28 mouse cellular contexts compared by ENCODE assay signal in genomic region chr1:74370040-74370439, GRCm38 (mm10). TPM values are rescaled to one million over a fixed set of nuclear protein-coding genes. Genes with fewer than 3 reads are reported as not detected.
DNase-seq lines count a peak whose midpoint lies in the region; ATAC-seq lines count a peak whose summit lies in the region.
"Had no signal": no experiment of that assay in that cellular context is flagged by ENCODE, and none has a peak within 500 bp of the region (broad histone marks: within the 10 kb centered on the region; RNA-seq: fewer than 3 reads in every experiment).

No protein-coding gene starts in this region.

- H3K36me3 ChIP-seq in heart, embryonic 13.5 days = no peaks in the 10 kb centered on the region
- H3K36me3 ChIP-seq: embryonic facial prominence, embryonic 13.5 days; embryonic facial prominence, embryonic 15.5 days; forebrain, embryonic 10.5 days; forebrain, embryonic 12.5 days; G1E had no signal

- DNase-seq in heart, postnatal 36 days = no peak
- peak; percentile 26 for DNase-seq in A20 (ENCODE audit: low read depth, low spot score)
- DNase-seq in ZHBTc4 (ENCODE audit: low read depth, low spot score) = peak; percentile 57
- DNase-seq in T-cell, adult 2 months (ENCODE audit: low spot score) = no peak
- no peak for DNase-seq in thymus, postnatal 25 days
- DNase-seq: adrenal gland, adult 8-10 months; adrenal gland, postnatal 14 days; adrenal gland, postnatal 36 days; cerebellum, adult 11 months; cerebellum, adult 18-20 months; cerebellum, adult 8-10 months; cerebellum, adult 9-11 months; cerebellum, postnatal 14 days; cerebellum, postnatal 36 days; embryo, embryonic 11 days had no signal

- H3K27me3 ChIP-seq in heart, embryonic 13.5 days (replicated peaks) = 0 out of 2 replicates have a peak, but pooled peaks cover under 1% of the 10 kb centered on the region
- H3K27me3 ChIP-seq: embryonic facial prominence, embryonic 13.5 days; embryonic facial prominence, embryonic 15.5 days; Patski had no signal

- 40% methylated on average over 4 of the region's 4 CpGs for WGBS in heart, embryonic 13.5 days

- H3K9ac ChIP-seq in heart, embryonic 13.5 days = 0 out of 2 replicates have a peak overlapping the region, but pooled peaks have one; percentile 10
- H3K9ac ChIP-seq: embryonic facial prominence, embryonic 13.5 days; embryonic facial prominence, embryonic 15.5 days; forebrain, embryonic 12.5 days had no signal

- no peak overlapping the region for H3K4me2 ChIP-seq in heart, embryonic 13.5 days
- H3K4me2 ChIP-seq: embryonic facial prominence, embryonic 13.5 days; embryonic facial prominence, embryonic 15.5 days; forebrain, embryonic 12.5 days had no signal

- intact Hi-C loops in heart, postnatal 36 days (cut with DNase I) = no loop called here

- no peaks in the 10 kb centered on the region for H3K9me3 ChIP-seq in heart, embryonic 13.5 days
- H3K9me3 ChIP-seq: embryonic facial prominence, embryonic 13.5 days; embryonic facial prominence, embryonic 15.5 days; forebrain, embryonic 10.5 days; forebrain, embryonic 12.5 days; G1E had no signal

- no peak overlapping the region for H3K4me3 ChIP-seq in heart, embryonic 13.5 days
- H3K4me3 ChIP-seq: embryonic facial prominence, embryonic 13.5 days; embryonic facial prominence, embryonic 15.5 days; erythroblast, embryonic 14.5 days; forebrain, embryonic 10.5 days; forebrain, embryonic 12.5 days had no signal

- no peak for ATAC-seq in heart, embryonic 13.5 days (ENCODE audit: extremely low read depth, insufficient number of reproducible peaks, low FRiP score, low TSS enrichment)
- ATAC-seq: activated CD4-positive, CD25-positive, alpha-beta regulatory T cell, adult 4 months; forebrain, embryonic 14.5 days; forebrain, embryonic 16.5 days; Patski had no signal

- H3K27ac ChIP-seq in heart, embryonic 13.5 days (replicated peaks) = no peak overlapping the region
- H3K27ac ChIP-seq: embryonic facial prominence, embryonic 13.5 days; embryonic facial prominence, embryonic 15.5 days; forebrain, embryonic 10.5 days; forebrain, embryonic 12.5 days had no signal

- H3K4me1 ChIP-seq in heart, embryonic 13.5 days = peaks cover 16% of the 10 kb centered on the region

RNA-seq across cellular contexts. Expression of gene Slc11a1, which starts 5.0 kb away (rescaled TPM):
- 2.8 and 3.1 TPM in 2 replicates for polyA plus RNA-seq in heart, embryonic 13.5 days (2015; fragmentation: Nextera tagmentation; extraction: Ambion mirVana)
- 1 to 10 TPM; 4.7 to 5.5 TPM for total RNA-seq in heart, postnatal 36 days (2021)
- polyA plus RNA-seq: G1E had no signal

RNA-seq across cellular contexts. Expression of gene Catip, which starts 8.1 kb away (rescaled TPM):
- 0.33 and 0.38 TPM in 2 replicates for polyA plus RNA-seq in heart, embryonic 13.5 days (2015; fragmentation: Nextera tagmentation; extraction: Ambion mirVana)
- total RNA-seq in heart, postnatal 36 days (2021) = under 1 TPM; 0.19 to 0.41 TPM
- total RNA-seq: common myeloid progenitor, adult 5-6 weeks had no signal
- polyA plus RNA-seq: activated CD4-positive, CD25-positive, alpha-beta regulatory T cell, adult 4 months; C2C12; erythroblast, embryonic 14.5 days; G1E had no signal

RNA-seq across cellular contexts. Expression of gene Ctdsp1, which starts 21.3 kb away (rescaled TPM):
- polyA plus RNA-seq in heart, embryonic 13.5 days (2015; fragmentation: Nextera tagmentation; extraction: Ambion mirVana) = 57.3 and 60.4 TPM in 2 replicates
- 100 to 1,000 TPM; 127 to 133 TPM for total RNA-seq in heart, postnatal 36 days (2021)

RNA-seq across cellular contexts. Expression of gene Vil1, which starts 39.1 kb away (rescaled TPM):
- polyA plus RNA-seq in heart, embryonic 13.5 days (2015; fragmentation: Nextera tagmentation; extraction: Ambion mirVana) = 0.19 and 0.45 TPM in 2 replicates
- 1 to 10 TPM in 1 of 2 experiments, under 1 TPM in 1; 0.86 to 1.3 TPM for total RNA-seq in heart, postnatal 36 days (2021)
- polyA plus RNA-seq: erythroblast, embryonic 14.5 days had no signal

Comparison
In these comparisons a context has a peak if more than half of its experiments do, and no peak if none do; other contexts are left out.
1. DNase-seq: peak in A20 (single experiment) and ZHBTc4 (single experiment); none in heart, postnatal 36 days (0 of 2), T-cell, adult 2 months (single experiment) and thymus, postnatal 25 days (single experiment).